Mouse (Mus musculus) bone marrow macrophage, adult 2 months (primary cell): ENCODE measurements around the gene Smtnl1. TPM values are rescaled to one million over a fixed set of nuclear protein-coding genes. Genes with fewer than 3 reads are reported as not detected.
"Not testable (repeated sequence)": the region's sequence is repeated elsewhere in the genome, so short reads cannot be mapped to it uniquely, and the experiment has no call there.

ENCODE experiments used
- H3K27ac ChIP-seq: 2 replicates; pipeline ENCODE4 v1.5.1; 2012; ENCODE audit warnings: low read depth, low read length; ENCODE audit not compliant: insufficient read depth
- H3K4me1 ChIP-seq: 2 replicates; pipeline ENCODE4 v1.6.1; 2012; ENCODE audit warnings: low read length; ENCODE audit not compliant: control insufficient read depth, insufficient read depth
- H3K4me3 ChIP-seq: 2 replicates; pipeline ENCODE4 v1.5.1; 2012; ENCODE audit warnings: mild to moderate bottlenecking, low read length, moderate library complexity; ENCODE audit not compliant: insufficient read depth
- CTCF ChIP-seq: IDR thresholded peaks from 2 replicates; pipeline ENCODE4 v1.5.1; 2012; ENCODE audit warnings: low read depth, mild to moderate bottlenecking, low read length, moderate library complexity
- POLR2A ChIP-seq: IDR thresholded peaks from 2 replicates; pipeline ENCODE4 v1.6.1; 2012; ENCODE audit warnings: mild to moderate bottlenecking, low read depth, low read length, borderline replicate concordance
- polyA plus RNA-seq: library from polyadenylated mRNA; stranded (reverse); fragments of >200 nt; gene quantifications from 2 replicates; pipeline ENCODE4 v1.2.4, GENCODE M21; 2012; ENCODE audit not compliant: missing spikeins, insufficient read depth, insufficient read length

The Smtnl1 gene
- polyA plus RNA-seq, 1 experiment, result not detected

- no peak overlapping the region for H3K27ac ChIP-seq
- H3K4me1 ChIP-seq, result peaks cover 12% of the 10 kb centered on the region
- TF ChIP-seq POLR2A (no peak), CTCF (no peak)
- no peak overlapping the region for H3K4me3 ChIP-seq
Observed at GRCm38 (mm10) chr2:84819861-84820260, 2.6 kb downstream of the Smtnl1 start.

GRCm38 (mm10) chr2:84812676-84813075 is 9.8 kb downstream of the Smtnl1 start:
- H3K27ac ChIP-seq, result no peak overlapping the region
- H3K4me3 ChIP-seq, result no peak overlapping the region
- H3K4me1 ChIP-seq, result peaks cover 8% of the 10 kb centered on the region
- no peak for TF ChIP-seq CTCF
- no peak for TF ChIP-seq POLR2A

- no peak overlapping the region for H3K4me3 ChIP-seq
- TF ChIP-seq CTCF (no peak), POLR2A (no peak)
- H3K27ac ChIP-seq, result no peak overlapping the region
- peaks cover 8% of the 10 kb centered on the region for H3K4me1 ChIP-seq
Observed at GRCm38 (mm10) chr2:84811880-84812279, 10.6 kb downstream of the Smtnl1 start.

- Histone ChIP-seq H3K27ac (no peak overlapping the region), H3K4me3 (no peak overlapping the region), H3K4me1 (peaks cover 8% of the 10 kb centered on the region)
- peak; percentile 86 for TF ChIP-seq CTCF
- TF ChIP-seq POLR2A, result no peak
Observed at GRCm38 (mm10) chr2:84810886-84811577, 11.4 kb downstream of the Smtnl1 start.

- no peak overlapping the region for H3K27ac ChIP-seq
- TF ChIP-seq POLR2A (no peak), CTCF (no peak)
- peaks cover 8% of the 10 kb centered on the region for H3K4me1 ChIP-seq
- H3K4me3 ChIP-seq, result no peak overlapping the region
Observed at GRCm38 (mm10) chr2:84810526-84810885, 11.9 kb downstream of the Smtnl1 start.

- H3K4me3 ChIP-seq, result no peak overlapping the region
- H3K27ac ChIP-seq, result no peak overlapping the region
- TF ChIP-seq POLR2A, result no peak
- TF ChIP-seq CTCF, result no peak
- H3K4me1 ChIP-seq, result peaks cover 8% of the 10 kb centered on the region
Observed at GRCm38 (mm10) chr2:84809330-84809729, 13.1 kb downstream of the Smtnl1 start.

- no peak overlapping the region for H3K4me3 ChIP-seq
- no peak for TF ChIP-seq POLR2A
- TF ChIP-seq CTCF, result no peak
- no peak overlapping the region for H3K27ac ChIP-seq
- H3K4me1 ChIP-seq, result peaks cover 8% of the 10 kb centered on the region
Observed at GRCm38 (mm10) chr2:84806546-84806945, 15.9 kb downstream of the Smtnl1 start.

- Histone ChIP-seq H3K4me1 (peaks cover 6% of the 10 kb centered on the region), H3K27ac (no peak overlapping the region), H3K4me3 (no peak overlapping the region)
- TF ChIP-seq CTCF (no peak), POLR2A (no peak)
Observed at GRCm38 (mm10) chr2:84803963-84804362, 18.5 kb downstream of the Smtnl1 start.

- not testable (repeated sequence) for H3K4me1 ChIP-seq, H3K4me3 ChIP-seq, H3K27ac ChIP-seq
Observed at GRCm38 (mm10) chr2:84801223-84801622, 21.2 kb downstream of the Smtnl1 start.

- peak overlapping the region; percentile 25 for H3K27ac ChIP-seq
- H3K4me3 ChIP-seq, result peak overlapping the region; percentile 29; the same call in 1 of the 2 replicates
- no peak for TF ChIP-seq CTCF
- TF ChIP-seq POLR2A, result no peak
- peaks cover 9% of the 10 kb centered on the region for H3K4me1 ChIP-seq
Observed at GRCm38 (mm10) chr2:84800304-84800703, 22.1 kb downstream of the Smtnl1 start.
